Mouse (Mus musculus) spleen, postnatal 10 days (tissue): ENCODE results near the gene Adgrg1.

Source experiments
- DNase-seq, 2 experiments: peaks; one replicate each; pipeline ENCODE4 v3.0.0; 2021 to 2022; ENCODE audit warnings: low spot score in 2 of 2

The Adgrg1 gene

DNA sequence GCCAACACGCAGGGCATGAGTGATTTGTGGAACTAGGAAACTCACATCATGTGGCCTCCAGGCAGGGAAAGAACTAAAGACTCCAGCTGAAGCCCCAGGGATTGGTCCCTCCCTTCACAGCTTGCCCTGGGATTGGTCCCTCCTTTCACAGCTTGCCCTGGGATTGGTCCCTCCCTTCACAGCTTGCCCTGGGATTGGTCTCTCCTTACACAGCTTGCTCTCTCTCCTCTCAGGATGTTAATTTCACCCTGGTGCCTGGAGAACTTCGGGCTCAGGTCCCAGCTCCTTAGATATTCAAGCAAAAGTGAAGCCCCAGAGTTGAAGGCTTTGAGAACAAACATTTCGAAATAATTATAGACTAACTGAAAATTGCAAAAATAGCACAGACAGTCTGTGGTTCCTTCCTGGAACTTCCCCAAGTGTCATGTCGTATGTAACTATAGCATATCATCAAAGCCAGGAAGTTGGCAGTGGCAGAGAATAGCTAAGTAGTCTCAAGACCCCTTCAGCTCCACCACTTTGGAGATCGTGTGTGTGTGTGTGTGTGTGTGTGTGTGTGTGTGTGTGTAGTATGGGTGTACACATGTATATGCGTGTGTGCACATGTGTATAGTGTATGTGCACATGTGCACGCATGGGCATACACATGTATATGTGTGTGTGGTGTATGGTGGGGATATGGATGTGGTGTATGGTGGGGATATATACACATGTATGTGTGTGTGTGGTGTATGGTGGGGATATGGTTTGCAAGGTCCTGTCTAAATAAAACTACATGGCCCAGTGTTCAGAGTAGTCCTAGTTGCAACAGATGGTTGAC lies 62.8 kb downstream of the Adgrg1 start:
- DNase-seq = no peak

DNA sequence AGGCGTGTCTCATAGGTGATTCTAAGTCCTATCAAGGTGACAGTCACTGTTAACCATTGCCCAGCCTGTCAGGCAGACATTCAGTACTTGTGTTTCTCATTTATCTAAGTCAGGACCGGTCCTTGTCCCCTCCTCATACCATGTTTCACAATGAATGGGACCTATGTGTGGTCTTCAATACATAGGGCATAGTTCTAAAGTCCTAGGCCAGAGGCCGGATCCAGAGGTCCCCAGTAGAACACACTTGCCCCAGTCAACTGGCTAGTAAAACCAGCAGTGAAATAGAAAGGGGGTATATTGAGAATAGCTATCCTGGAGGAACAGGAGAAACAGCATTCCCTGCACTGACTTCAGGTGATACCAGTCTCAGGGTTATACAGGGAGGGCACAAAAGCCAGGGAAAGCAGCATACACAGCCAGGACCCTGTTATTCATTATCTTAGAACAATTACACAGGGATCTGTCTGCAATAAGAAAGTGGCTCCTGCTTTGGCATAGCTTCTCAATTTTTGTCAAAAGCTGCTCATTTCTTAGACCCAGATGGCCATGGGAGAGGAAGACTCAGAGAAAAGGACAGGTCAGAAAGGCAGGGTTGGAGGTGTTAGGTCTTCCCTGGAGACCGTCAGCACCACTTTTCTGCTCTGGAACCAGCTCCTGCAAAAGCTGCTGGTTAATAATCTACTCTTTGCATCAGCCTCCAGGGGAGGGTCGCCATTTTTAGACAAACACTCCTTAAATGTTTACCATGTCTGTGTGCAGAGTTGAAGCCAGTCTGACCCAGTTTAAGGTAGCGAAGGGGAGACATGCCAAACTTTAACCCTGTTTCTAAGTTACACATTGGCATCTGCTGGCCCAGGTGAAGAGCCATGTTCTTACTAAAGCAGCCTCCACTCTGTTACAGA lies 67.6 kb downstream of the Adgrg1 start:
- DNase-seq = no peak

DNA sequence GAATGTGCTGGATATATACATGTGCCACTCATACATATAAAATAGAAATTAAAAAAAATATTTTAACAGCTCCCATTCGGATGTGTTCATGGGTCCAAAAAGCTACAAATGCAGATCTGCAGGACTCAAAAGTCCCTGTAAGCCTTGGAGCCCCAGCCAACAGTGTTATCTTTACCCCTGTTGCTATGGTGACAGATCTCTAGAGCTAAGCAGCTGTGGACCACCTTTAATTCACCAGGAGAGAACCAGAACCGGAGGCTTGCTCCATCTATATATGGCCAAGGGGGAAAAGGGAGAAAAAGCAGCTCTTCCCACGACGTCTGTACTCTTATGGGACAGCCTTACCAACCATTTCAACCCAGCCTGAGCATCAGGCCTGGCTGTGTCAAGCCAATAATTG lies 70.3 kb downstream of the Adgrg1 start:
- no peak for DNase-seq

DNA sequence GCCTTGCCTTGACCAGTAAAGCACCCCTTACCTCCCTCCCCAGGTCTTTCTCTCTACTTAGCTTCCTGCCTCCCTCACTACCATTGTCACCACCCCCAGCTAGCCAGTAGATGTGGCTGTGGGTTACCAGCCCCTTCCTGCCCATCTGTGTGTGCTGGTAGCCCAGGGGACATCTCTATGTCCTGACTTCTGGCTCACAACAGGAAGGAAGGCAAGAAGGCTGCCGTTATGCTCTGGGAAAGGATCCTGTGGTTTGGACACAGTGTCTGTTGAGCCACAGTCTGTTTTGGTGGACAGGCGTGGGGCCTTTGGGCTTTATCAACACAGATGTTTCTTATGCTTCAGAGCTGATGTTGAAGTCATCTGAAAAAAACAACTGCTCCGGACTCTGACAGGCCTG lies 72.4 kb downstream of the Adgrg1 start:
- no peak for DNase-seq

DNA sequence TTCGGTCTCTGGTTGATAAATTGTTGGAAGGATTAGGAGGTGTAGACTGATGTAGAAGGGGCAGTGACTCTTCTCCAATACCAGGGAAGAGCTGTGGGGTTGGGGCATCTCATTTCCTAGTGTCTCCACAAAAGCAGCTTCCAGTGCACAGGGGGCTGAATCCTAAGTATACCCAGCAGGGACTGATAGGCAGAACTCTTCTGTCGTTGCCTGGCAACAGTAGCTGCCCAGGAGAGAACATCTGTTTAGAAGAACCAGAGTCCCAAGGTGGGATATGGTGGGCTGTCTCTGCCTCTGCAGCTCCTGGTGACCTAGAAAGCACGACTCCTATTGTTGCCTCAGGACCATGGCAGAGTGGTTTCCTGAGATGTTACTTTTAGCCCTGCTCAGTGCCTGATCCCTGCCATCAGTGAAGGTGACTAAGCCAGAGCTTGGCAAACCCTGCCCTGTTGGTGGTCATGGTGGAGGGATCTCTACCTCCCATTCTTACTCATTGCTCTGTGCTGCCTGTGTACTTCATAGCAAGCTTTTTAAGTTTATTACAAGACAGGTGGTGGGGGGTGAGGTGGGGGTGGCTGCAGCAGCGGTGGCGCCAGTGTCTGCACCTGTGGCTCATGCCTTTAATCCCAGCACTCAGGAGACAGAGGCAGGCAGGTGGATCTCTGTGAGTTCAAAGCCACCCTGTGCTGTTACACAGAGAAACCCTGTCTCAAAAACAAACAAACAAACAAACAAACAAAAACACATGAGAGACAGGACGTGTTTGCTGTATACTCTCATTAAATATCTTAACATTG lies 73.5 kb downstream of the Adgrg1 start:
- DNase-seq = no peak

DNA sequence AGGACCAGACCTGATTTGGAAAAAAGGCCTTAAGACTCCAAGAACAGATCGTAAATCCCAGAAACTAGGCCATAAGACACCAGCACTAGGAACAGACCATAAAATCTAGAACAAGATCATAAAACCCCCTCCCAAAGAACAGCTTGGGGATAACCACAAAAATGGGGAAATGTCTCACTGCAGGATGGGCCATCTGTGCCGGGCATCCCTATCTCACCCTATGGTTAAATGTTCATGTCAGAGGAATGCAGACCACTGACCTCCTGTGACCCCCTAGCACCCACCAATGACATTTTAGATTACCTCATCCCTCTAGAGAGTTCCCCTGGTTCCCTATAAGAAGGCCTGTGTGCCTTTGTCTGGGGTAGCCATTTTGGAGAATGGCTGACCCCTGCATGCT lies 75.1 kb downstream of the Adgrg1 start:
- no peak for DNase-seq

DNA sequence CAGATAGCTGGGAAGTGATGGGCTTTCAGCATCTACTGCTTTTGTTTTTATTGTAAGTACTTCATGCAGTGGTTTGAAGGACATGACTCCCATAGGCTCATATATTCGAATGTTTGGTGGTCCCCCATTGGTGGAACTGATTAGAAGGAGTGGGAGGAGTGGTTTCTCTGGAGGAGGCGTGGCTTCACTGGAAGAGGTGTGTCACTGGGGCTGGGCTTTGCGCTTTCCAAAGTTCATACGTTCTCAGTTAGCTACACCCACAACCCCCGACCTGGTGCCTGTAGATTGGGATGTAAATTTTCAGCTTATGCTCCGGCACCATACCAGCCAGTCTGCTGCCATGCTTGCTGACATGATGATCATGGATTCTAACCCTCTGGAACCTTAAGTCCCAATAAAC lies 79.9 kb downstream of the Adgrg1 start:
- no peak for DNase-seq

DNA sequence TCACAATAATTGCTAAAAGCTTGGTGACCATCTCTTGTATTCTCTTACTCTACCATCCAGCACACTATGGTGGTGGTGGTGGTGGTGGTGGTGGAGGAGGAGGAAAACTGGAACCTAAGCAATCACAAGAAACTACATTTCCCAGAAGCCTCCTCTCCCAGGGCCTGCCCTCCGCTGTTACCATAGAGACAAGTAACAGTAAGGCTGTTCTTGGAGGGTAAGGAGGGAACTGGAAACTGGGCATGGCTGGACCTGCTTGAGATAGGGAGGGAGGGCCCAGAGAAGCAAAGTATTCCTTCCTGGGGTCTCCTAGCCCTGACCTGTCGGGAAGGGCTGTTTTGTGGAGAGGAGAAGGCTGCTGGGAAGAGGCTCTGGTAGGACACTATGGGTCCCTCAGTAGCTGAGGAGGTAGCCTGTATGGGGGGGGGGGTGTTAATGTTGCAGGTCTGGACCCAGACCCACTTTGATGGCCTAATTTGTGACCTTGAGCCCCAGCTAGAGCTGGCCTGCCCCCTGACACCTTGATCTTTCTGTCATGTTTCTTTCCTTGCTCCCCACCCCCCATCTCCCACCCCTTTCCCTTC lies 80.5 kb downstream of the Adgrg1 start, which contains the start of gene Drc7:
Drc7 (plus strand) TSS at position 177 of the 584 bp plus-strand sequence.
- DNase-seq = no peak

DNA sequence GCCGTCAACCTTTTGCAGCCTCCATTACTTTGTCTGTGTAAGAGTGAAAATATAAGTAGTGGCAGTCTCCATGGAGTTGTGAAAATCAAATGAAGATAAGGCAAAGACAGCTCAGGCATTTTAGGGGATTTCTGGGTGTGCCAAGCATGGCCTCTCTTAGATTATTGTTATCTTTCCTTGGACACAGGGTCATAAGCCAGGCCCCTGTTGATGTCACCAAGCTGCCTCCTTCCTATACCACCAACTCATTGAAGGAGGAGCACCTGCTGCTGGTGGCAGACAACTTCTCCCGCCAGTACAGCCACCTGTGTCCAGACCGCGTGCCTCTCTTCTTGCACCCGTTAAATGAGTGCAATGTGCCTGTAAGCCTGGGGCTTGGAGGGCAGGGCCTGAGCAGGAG lies 81.9 kb downstream of the Adgrg1 start:
- DNase-seq = no peak

DNA sequence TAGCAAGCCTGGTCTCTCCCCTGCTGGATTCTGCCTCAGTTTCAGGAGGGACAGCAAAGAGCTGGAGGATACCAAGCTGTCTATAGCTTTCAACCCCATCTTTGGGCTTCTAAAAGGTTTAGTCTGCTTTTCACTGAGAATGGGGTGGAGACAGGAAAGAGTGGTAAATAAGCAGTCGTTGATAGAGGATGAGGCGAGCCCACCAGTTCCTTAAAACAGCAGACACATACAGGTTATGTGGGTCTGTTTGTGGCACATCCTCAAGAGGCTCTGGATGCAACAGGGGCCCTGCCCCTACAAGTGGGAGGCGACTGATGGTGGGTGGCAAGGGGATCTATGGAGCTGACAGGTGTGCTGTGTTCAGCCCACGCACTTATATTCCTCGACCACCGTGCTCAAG lies 84.1 kb downstream of the Adgrg1 start:
- no peak for DNase-seq

DNA sequence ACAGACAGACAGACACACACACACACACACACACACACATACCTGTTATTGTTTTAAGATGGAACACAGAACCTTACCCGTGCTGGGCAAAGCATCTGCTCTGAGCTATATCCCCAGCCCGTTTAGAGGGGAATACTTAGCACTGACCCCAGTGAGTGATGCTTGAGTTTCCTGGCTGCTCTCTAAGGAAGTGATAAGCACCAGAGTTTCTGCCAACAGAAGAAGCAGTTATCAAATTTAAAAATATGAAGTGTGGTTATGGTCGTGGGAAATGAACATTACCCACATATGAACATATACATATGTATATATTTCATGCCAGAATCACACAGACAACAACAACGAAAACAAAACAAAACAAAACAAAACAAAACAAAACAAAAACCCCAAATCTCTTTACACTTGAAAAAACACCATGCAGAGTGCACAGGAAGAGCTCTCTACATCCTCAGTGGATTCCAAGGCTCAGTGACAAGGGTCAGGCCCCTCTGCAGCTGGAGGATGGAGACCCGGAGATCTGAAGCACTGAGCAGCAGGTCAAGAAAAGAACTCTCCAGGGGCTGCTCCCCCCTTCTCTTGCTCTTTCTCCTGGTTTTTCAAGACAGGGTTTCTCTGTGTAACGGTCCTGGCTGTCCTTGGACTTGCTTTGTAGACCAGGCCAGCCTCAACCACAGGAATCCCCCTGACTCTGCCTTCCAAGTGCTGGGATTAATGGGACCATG lies 85.4 kb downstream of the Adgrg1 start:
- no peak for DNase-seq
